Mouse (Mus musculus) limb, embryonic 12.5 days (tissue): ENCODE measurements at regions not wholly inside any gene's neighbourhood (a gene's known extent, or its start where the extent isn't known, plus 50 kb on each side); places are given as distances from the start of the nearest gene placed in this dataset.
"Not testable (repeated sequence)": the region's sequence is repeated elsewhere in the genome, so short reads cannot be mapped to it uniquely, and the experiment has no call there.

Experiments used
- ATAC-seq: fragments of 200-750 bp; cut with Nextera tagmentation; 2 replicates; pipeline ENCODE4 v1.8.0; 2017; ENCODE audit warnings: low read depth, moderate TSS enrichment; ENCODE audit not compliant: insufficient number of reproducible peaks, insufficient read depth, low FRiP score, low TSS enrichment
- H3K27ac ChIP-seq: fragments of 300-500 bp; sonication (generic); 2 replicates; pipeline ENCODE4 v1.5.1; 2016; ENCODE audit warnings: mild to moderate bottlenecking, moderate library complexity
- H3K27me3 ChIP-seq: fragments of 300-500 bp; sonication (generic); 2 replicates; pipeline ENCODE4 v1.6.1; 2016; ENCODE audit warnings: mild to moderate bottlenecking, moderate library complexity
- H3K36me3 ChIP-seq: fragments of 300-500 bp; sonication (generic); 2 replicates; pipeline ENCODE4 v1.6.1; 2016; ENCODE audit warnings: mild to moderate bottlenecking, moderate library complexity
- H3K4me1 ChIP-seq: fragments of 300-500 bp; sonication (generic); replicated peaks from 2 replicates; pipeline ENCODE4 v1.6.1; 2016
- H3K4me2 ChIP-seq: fragments of 300-500 bp; sonication (generic); 2 replicates; pipeline ENCODE4 v1.6.1; 2016; ENCODE audit warnings: mild to moderate bottlenecking, moderate library complexity
- H3K4me3 ChIP-seq: fragments of 300-500 bp; sonication (generic); replicated peaks from 2 replicates; pipeline ENCODE4 v1.5.1; 2016; ENCODE audit warnings: mild to moderate bottlenecking
- H3K9ac ChIP-seq: fragments of 300-500 bp; sonication (generic); replicated peaks from 2 replicates; pipeline ENCODE4 v1.6.1; 2016; ENCODE audit warnings: mild to moderate bottlenecking, moderate library complexity
- H3K9me3 ChIP-seq: fragments of 300-500 bp; sonication (generic); 2 replicates; pipeline ENCODE4 v1.6.1; 2016; ENCODE audit warnings: mild to moderate bottlenecking, moderate library complexity
- WGBS: fragments of 180-500 bp; shearing (Covaris S2); methylation state at CpG from one replicate; pipeline ENCODE4 v1.1.7; 2016; 5-methylcytosine and 5-hydroxymethylcytosine counted together

GRCm38 (mm10) chr7:64101679-64102078 lies 52.0 kb upstream of the Trpm1 start:
- Histone ChIP-seq H3K9me3 (0 out of 2 replicates have a peak, but pooled peaks cover 3% of the 10 kb centered on the region), H3K9ac (no peak overlapping the region), H3K27me3 (no peaks in the 10 kb centered on the region), H3K27ac (no peak overlapping the region), H3K4me2 (no peak overlapping the region), H3K4me1 (no peaks in the 10 kb centered on the region), H3K36me3 (no peaks in the 10 kb centered on the region), H3K4me3 (no peak overlapping the region)
- no peak for ATAC-seq
- 89% methylated on average over 1 of the region's 1 CpGs for WGBS

- 95% methylated on average over 3 of the region's 3 CpGs for WGBS
Measured at GRCm38 (mm10) chr7:64099606-64100005, 54.0 kb upstream of the Trpm1 start.

GRCm38 (mm10) chr7:64090067-64090466 lies 63.6 kb upstream of the Trpm1 start:
- WGBS, result 84% methylated on average over 1 of the region's 1 CpGs
- Histone ChIP-seq H3K27ac (no peak overlapping the region), H3K27me3 (no peaks in the 10 kb centered on the region), H3K9ac (no peak overlapping the region), H3K4me1 (no peaks in the 10 kb centered on the region), H3K4me3 (no peak overlapping the region), H3K36me3 (no peaks in the 10 kb centered on the region), H3K4me2 (no peak overlapping the region), H3K9me3 (no peaks in the 10 kb centered on the region)
- ATAC-seq, result no peak

More at GRCm38 (mm10) chr7:64099606-64100005, 54.0 kb upstream of the Trpm1 start:
- no peak overlapping the region for H3K4me3 ChIP-seq
- H3K27ac ChIP-seq, result no peak overlapping the region
- no peak overlapping the region for H3K9ac ChIP-seq
- H3K36me3 ChIP-seq, result no peaks in the 10 kb centered on the region
- no peaks in the 10 kb centered on the region for H3K27me3 ChIP-seq
- no peak for ATAC-seq
- no peaks in the 10 kb centered on the region for H3K4me1 ChIP-seq
- H3K9me3 ChIP-seq, result no peaks in the 10 kb centered on the region
- H3K4me2 ChIP-seq, result no peak overlapping the region

GRCm38 (mm10) chr7:64089034-64089433 lies 64.6 kb upstream of the Trpm1 start:
- H3K9ac ChIP-seq, result no peak overlapping the region
- 86% methylated on average over 5 of the region's 5 CpGs for WGBS
- no peak for ATAC-seq

GRCm38 (mm10) chr7:64083978-64084377 lies 69.7 kb upstream of the Trpm1 start:
- not testable (repeated sequence) for ATAC-seq, H3K27ac ChIP-seq, H3K27me3 ChIP-seq, H3K9ac ChIP-seq, H3K4me3 ChIP-seq, H3K36me3 ChIP-seq, H3K9me3 ChIP-seq, H3K4me1 ChIP-seq, H3K4me2 ChIP-seq
- WGBS, result 58% methylated on average over 1 of the region's 1 CpGs

More at GRCm38 (mm10) chr7:64089034-64089433, 64.6 kb upstream of the Trpm1 start:
- Histone ChIP-seq H3K9me3 (no peaks in the 10 kb centered on the region), H3K27ac (no peak overlapping the region), H3K36me3 (no peaks in the 10 kb centered on the region), H3K4me2 (no peak overlapping the region), H3K4me3 (no peak overlapping the region), H3K4me1 (no peaks in the 10 kb centered on the region), H3K27me3 (no peaks in the 10 kb centered on the region)

DNA sequence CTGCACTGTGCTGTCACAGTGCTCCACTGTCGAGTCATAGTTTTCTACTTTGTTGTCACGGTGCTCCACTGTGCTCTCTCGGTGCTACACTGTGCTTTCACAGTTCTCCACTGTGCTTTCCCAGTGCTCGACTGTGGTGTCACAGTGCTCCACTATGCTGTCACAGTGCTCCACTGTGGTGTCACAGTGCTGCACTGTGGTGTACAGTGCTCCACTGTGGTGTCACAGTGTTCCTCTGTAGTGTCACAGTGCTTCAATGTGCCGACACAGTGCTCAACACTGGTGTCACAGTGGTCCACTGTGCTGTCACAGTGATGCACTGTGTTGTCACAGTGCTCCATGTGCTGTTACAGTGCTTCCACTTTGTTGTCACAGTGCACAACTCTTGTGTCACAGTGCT lies 71.0 kb upstream of the Trpm1 start:
- H3K27ac ChIP-seq, result no peak overlapping the region
- WGBS, result 81% methylated on average over 5 of the region's 5 CpGs
- no peak overlapping the region for H3K9ac ChIP-seq
- H3K36me3 ChIP-seq, result no peaks in the 10 kb centered on the region
- no peaks in the 10 kb centered on the region for H3K4me1 ChIP-seq
- H3K4me3 ChIP-seq, result no peak overlapping the region
- H3K9me3 ChIP-seq, result no peaks in the 10 kb centered on the region
- no peaks in the 10 kb centered on the region for H3K27me3 ChIP-seq
- no peak for ATAC-seq
- no peak overlapping the region for H3K4me2 ChIP-seq

- H3K9ac ChIP-seq, result no peak overlapping the region
- no peaks in the 10 kb centered on the region for H3K36me3 ChIP-seq
- no peaks in the 10 kb centered on the region for H3K4me1 ChIP-seq
- no peak overlapping the region for H3K27ac ChIP-seq
- 91% methylated on average over 3 of the region's 3 CpGs for WGBS
- H3K27me3 ChIP-seq, result no peaks in the 10 kb centered on the region
- no peak overlapping the region for H3K4me3 ChIP-seq
- H3K9me3 ChIP-seq, result no peaks in the 10 kb centered on the region
- ATAC-seq, result no peak
- no peak overlapping the region for H3K4me2 ChIP-seq
Measured at GRCm38 (mm10) chr7:64082201-64082600, 71.4 kb upstream of the Trpm1 start.

GRCm38 (mm10) chr7:64081618-64082017 lies 72.0 kb upstream of the Trpm1 start:
- 66% methylated on average over 2 of the region's 2 CpGs for WGBS

DNA sequence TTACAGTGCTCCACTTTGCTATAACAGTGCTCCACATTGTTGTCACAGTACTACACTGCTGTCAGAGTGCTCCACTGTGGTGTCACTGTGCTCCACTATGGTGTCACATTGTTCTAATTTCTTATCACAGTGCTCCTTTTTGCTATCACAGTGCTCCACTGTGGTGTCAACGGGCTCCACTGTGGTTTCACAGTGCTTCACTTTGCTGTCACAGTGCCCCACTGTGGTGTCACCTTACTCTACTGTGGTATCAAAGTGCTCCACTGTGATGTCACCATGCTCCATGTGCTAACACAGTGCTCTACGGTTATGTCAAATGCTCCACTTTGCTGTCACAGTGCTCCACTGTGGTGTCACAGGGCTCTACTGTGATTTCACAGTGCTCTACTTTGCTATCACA lies 72.6 kb upstream of the Trpm1 start:
- Histone ChIP-seq H3K27me3 (no peaks in the 10 kb centered on the region), H3K9me3 (no peaks in the 10 kb centered on the region), H3K4me3 (no peak overlapping the region), H3K27ac (no peak overlapping the region), H3K36me3 (no peaks in the 10 kb centered on the region), H3K4me2 (no peak overlapping the region), H3K9ac (no peak overlapping the region), H3K4me1 (no peaks in the 10 kb centered on the region)
- 83% methylated on average over 2 of the region's 2 CpGs for WGBS
- no peak for ATAC-seq

More at GRCm38 (mm10) chr7:64081618-64082017, 72.0 kb upstream of the Trpm1 start:
- H3K9ac ChIP-seq, result no peak overlapping the region
- H3K27me3 ChIP-seq, result no peaks in the 10 kb centered on the region
- no peak overlapping the region for H3K4me3 ChIP-seq
- no peaks in the 10 kb centered on the region for H3K4me1 ChIP-seq
- no peak overlapping the region for H3K27ac ChIP-seq
- no peak overlapping the region for H3K4me2 ChIP-seq
- ATAC-seq, result no peak
- H3K36me3 ChIP-seq, result no peaks in the 10 kb centered on the region
- H3K9me3 ChIP-seq, result no peaks in the 10 kb centered on the region

DNA sequence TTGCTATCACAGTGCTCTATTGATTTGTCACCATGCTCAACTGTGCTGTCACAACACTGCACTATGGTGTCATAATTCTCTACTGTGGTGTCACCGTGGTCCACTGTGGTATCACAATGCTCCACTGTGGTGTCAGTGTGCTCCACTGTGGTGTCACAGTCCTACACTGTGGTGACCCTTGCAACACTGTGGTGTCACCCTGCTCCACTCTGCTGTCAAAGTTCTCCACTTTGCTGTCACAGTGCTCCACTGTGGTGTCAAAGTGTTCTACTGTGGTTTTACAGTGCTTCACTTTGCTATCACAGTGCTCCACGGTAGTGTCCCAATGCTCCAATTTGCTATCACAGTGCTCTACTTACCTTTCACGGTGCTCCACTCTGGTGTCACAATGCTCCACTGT lies 74.3 kb upstream of the Trpm1 start:
- 88% methylated on average over 3 of the region's 3 CpGs for WGBS
- Histone ChIP-seq H3K4me2 (no peak overlapping the region), H3K27ac (no peak overlapping the region)

GRCm38 (mm10) chr7:64078646-64079045 lies 75.0 kb upstream of the Trpm1 start:
- no peaks in the 10 kb centered on the region for H3K36me3 ChIP-seq
- no peak for ATAC-seq
- H3K27ac ChIP-seq, result no peak overlapping the region
- 82% methylated on average over 1 of the region's 1 CpGs for WGBS
- no peak overlapping the region for H3K4me2 ChIP-seq
- no peak overlapping the region for H3K9ac ChIP-seq
- no peaks in the 10 kb centered on the region for H3K9me3 ChIP-seq
- H3K4me1 ChIP-seq, result no peaks in the 10 kb centered on the region
- H3K4me3 ChIP-seq, result no peak overlapping the region
- no peaks in the 10 kb centered on the region for H3K27me3 ChIP-seq

More for the DNA sequence above, 74.3 kb upstream of the Trpm1 start:
- no peaks in the 10 kb centered on the region for H3K9me3 ChIP-seq
- H3K27me3 ChIP-seq, result no peaks in the 10 kb centered on the region
- H3K4me1 ChIP-seq, result no peaks in the 10 kb centered on the region
- ATAC-seq, result no peak
- H3K36me3 ChIP-seq, result no peaks in the 10 kb centered on the region
- H3K4me3 ChIP-seq, result no peak overlapping the region
- H3K9ac ChIP-seq, result no peak overlapping the region

GRCm38 (mm10) chr7:64077526-64077925 lies 76.1 kb upstream of the Trpm1 start:
- no peaks in the 10 kb centered on the region for H3K36me3 ChIP-seq
- 77% methylated on average over 4 of the region's 4 CpGs for WGBS
- H3K27me3 ChIP-seq, result no peaks in the 10 kb centered on the region
- no peak overlapping the region for H3K4me3 ChIP-seq
- no peak overlapping the region for H3K27ac ChIP-seq
- H3K9ac ChIP-seq, result no peak overlapping the region
- H3K4me2 ChIP-seq, result no peak overlapping the region
- no peaks in the 10 kb centered on the region for H3K4me1 ChIP-seq
- no peaks in the 10 kb centered on the region for H3K9me3 ChIP-seq
- no peak for ATAC-seq
